Mouse (Mus musculus) stomach, embryonic 15.5 days (tissue): ENCODE measurements around the gene Lamc2. TPM values are rescaled to one million over a fixed set of nuclear protein-coding genes. Genes with fewer than 3 reads are reported as not detected.
A peak's percentile ranks its signal among the peaks of the same experiment; 100 is the strongest.

Source experiments
- ATAC-seq: fragments of 200-750 bp; cut with Nextera tagmentation; 2 replicates; pipeline ENCODE4 v1.8.0; 2017; ENCODE audit warnings: low read depth, moderate number of reproducible peaks, moderate TSS enrichment; ENCODE audit not compliant: insufficient read depth, low FRiP score
- H3K27ac ChIP-seq: fragments of 300-500 bp; sonication (generic); 2 replicates; pipeline ENCODE4 v1.5.1; 2015; ENCODE audit warnings: mild to moderate bottlenecking, inconsistent platforms
- H3K27me3 ChIP-seq: fragments of 300-500 bp; sonication (generic); replicated peaks from 2 replicates; pipeline ENCODE4 v1.6.1; 2015; ENCODE audit warnings: inconsistent platforms
- H3K36me3 ChIP-seq: fragments of 300-500 bp; sonication (generic); 2 replicates; pipeline ENCODE4 v1.6.1; 2015; ENCODE audit warnings: inconsistent platforms
- H3K4me1 ChIP-seq: fragments of 300-500 bp; sonication (generic); 2 replicates; pipeline ENCODE4 v1.6.1; 2015; ENCODE audit warnings: inconsistent platforms
- H3K4me2 ChIP-seq: fragments of 300-500 bp; sonication (generic); 2 replicates; pipeline ENCODE4 v1.6.1; 2015; ENCODE audit warnings: mild to moderate bottlenecking, inconsistent platforms
- H3K4me3 ChIP-seq: fragments of 300-500 bp; sonication (generic); replicated peaks from 2 replicates; pipeline ENCODE4 v1.5.1; 2015; ENCODE audit warnings: inconsistent platforms
- H3K9ac ChIP-seq: fragments of 300-500 bp; sonication (generic); 2 replicates; pipeline ENCODE4 v1.6.1; 2015; ENCODE audit warnings: inconsistent platforms
- H3K9me3 ChIP-seq: fragments of 300-500 bp; sonication (generic); 2 replicates; pipeline ENCODE4 v1.6.1; 2016; ENCODE audit warnings: inconsistent platforms
- WGBS: fragments of 180-500 bp; shearing (Covaris S2); methylation state at CpG from one replicate; pipeline ENCODE4 v1.1.7; 2015; 5-methylcytosine and 5-hydroxymethylcytosine counted together
- polyA plus RNA-seq: library from polyadenylated mRNA; unstranded; fragments of >200 nt; fragmentation: Nextera tagmentation; extraction: Ambion mirVana; gene quantifications from 2 replicates; pipeline ENCODE4 v1.2.1, GENCODE M21; 2015

The Lamc2 gene
- 12.9 and 13.4 TPM in 2 replicates for polyA plus RNA-seq

DNA sequence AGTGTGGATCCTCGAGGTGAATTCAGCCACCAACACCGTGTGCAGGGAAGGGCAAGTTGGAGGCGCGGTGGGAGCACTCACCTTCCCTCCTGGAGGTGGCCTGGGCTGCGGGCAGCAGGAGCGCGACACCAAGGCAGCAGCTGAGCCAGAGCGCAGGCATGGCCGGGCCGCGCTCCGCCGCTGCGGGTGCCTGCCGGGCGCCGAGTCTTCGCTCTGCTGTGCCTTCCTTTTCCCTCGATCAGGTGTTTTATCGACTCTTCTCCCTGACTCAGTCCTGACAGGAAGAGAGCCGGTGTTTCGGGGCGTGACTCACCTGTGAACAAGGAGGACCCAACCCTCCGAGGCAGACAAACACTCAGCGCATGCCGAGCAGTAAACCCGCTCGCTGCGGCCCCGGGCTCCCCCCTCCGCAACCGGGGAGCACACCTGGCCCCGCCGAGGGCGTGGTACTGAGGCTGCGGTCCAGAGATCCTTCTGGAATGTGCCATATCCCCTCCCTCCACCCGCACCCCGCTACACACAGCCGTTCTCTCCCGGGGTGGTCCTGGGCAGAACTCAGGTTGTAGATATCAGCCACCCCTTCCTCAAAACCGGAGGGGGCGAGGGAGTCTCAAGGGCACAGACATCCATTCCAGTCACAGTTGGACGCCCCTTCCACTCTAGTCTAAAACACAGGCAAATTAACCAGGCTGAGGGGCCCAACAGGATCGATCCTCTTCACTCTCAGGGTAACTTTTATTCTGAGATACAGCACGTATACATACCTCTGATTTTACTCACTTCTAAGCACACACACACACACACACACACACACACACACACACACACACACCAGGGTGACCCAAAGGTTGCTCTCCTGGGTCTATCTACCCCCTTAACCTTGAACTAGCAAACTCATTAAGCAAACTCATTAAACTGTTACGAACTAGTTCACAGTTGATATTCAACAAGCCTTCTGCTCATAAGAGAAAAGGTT lies at the start of gene Lamc2:
TSS of gene Lamc2 (minus strand) at position 620 of the 976 bp plus-strand sequence.
- H3K36me3 ChIP-seq: no peaks in the 10 kb centered on the region
- H3K27me3 ChIP-seq: no peaks in the 10 kb centered on the region
- H3K4me2 ChIP-seq: peak within 1 kb of the TSS; percentile 67
- peaks cover 5% of the 10 kb centered on the region for H3K4me1 ChIP-seq
- 5% methylated on average over 43 of the region's 46 CpGs for WGBS
- peak within 1 kb of the TSS; percentile 40 for H3K4me3 ChIP-seq
- H3K9ac ChIP-seq: 0 out of 2 replicates have a peak within 1 kb of the TSS, but pooled peaks have one; percentile 2
- peak; percentile 87 for ATAC-seq
- H3K9me3 ChIP-seq: no peaks in the 10 kb centered on the region
- H3K27ac ChIP-seq: 0 out of 2 replicates have a peak within 1 kb of the TSS, but pooled peaks have one; percentile 7

DNA sequence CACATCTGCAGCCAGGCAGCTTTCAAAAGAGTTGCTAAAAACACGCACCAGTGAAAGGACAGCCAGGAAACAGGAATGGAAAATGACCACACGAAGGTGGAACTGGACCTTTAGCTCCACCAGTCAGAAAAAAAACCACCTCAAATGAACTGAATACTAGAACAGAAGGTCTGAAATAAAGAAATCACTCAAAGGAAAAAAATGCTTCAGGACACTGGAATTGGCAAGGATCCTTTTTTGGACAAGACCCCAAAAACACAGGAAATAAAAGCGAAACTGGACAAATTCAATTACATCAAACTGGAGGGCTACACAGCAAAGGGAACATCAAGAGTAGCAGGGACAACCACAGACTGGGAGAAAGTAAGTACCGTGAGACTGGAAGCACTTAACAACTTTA lies 49.3 kb upstream of the Lamc2 start:
- Histone ChIP-seq H3K27ac (peak overlapping the region; percentile 31; the same call in 1 of the 2 replicates), H3K9me3 (no peaks in the 10 kb centered on the region), H3K4me1 (no peaks in the 10 kb centered on the region), H3K9ac (no peak overlapping the region), H3K36me3 (peaks cover 32% of the 10 kb centered on the region), H3K27me3 (no peaks in the 10 kb centered on the region), H3K4me3 (no peak overlapping the region), H3K4me2 (no peak overlapping the region)
- 60% methylated on average over 4 of the region's 4 CpGs for WGBS
- ATAC-seq: no peak

DNA sequence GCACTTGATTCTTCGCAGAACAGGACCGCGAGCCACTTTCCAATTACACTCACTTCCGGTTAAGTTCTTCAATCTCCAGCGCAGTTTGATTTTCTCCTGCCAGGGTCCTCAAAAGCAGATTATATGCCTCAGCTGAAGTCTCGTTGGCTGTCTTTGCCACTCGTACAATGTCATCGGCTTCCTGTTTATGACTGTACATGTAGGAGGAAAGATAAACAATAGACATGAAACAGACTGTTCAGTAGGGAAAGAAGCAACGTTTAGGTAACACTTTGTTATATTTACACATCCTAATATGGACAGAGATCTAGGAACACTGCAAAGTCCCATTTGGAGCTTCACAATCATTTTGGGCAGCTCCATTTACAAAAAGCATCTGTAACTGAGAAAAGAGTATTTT lies 45.4 kb upstream of the Lamc2 start:
- H3K27me3 ChIP-seq: no peaks in the 10 kb centered on the region
- peaks cover 38% of the 10 kb centered on the region for H3K36me3 ChIP-seq
- H3K4me3 ChIP-seq: no peak overlapping the region
- 80% methylated on average over 9 of the region's 9 CpGs for WGBS
- ATAC-seq: no peak
- H3K4me2 ChIP-seq: no peak overlapping the region
- H3K27ac ChIP-seq: no peak overlapping the region
- no peaks in the 10 kb centered on the region for H3K9me3 ChIP-seq
- H3K9ac ChIP-seq: no peak overlapping the region
- no peaks in the 10 kb centered on the region for H3K4me1 ChIP-seq

DNA sequence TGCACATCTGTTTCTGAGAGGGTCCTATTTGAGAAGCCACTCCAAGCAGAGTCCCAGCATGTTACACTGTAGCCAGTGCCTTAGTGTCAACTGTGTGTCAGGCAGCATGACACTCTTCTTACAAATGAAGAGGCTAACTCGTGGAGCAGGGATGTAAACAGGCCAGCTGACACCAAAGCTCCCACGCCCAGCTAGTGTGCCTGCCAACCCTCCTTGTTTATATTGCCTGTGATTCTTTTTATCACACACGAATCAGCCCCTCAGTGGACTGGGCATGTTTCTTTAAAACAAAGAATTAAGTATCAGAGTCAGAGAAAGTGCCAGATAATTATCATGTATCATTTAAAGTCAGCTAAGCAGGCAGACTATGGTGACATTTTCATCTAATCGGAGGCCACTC lies 41.7 kb upstream of the Lamc2 start:
- WGBS: 36% methylated on average over 4 of the region's 4 CpGs
- Histone ChIP-seq H3K9me3 (no peaks in the 10 kb centered on the region), H3K36me3 (peaks cover 39% of the 10 kb centered on the region), H3K9ac (no peak overlapping the region), H3K4me3 (no peak overlapping the region), H3K4me2 (no peak overlapping the region), H3K27me3 (no peaks in the 10 kb centered on the region), H3K27ac (no peak overlapping the region), H3K4me1 (no peaks in the 10 kb centered on the region)
- no peak for ATAC-seq

DNA sequence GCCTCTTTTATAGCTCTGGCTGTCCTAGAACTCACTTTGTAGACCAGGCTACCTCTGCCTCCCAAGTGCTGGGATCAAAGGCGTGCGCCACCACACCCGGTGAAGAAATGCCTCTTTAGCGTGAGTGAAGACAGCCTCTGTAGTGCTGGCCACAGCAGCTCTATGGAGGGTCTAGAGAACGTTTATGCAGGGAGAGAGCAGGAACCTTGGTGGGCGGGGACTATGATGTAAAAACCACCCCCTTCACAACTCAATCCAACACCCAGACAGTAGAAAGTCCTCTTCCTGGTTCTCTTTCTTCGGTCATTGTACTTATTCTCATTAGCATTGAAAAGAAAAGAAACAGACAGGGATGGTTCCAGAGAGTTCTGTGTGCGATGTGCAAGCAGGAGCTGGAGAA lies 40.8 kb upstream of the Lamc2 start:
- 84% methylated on average over 8 of the region's 8 CpGs for WGBS
- no peak overlapping the region for H3K4me2 ChIP-seq
- H3K4me1 ChIP-seq: no peaks in the 10 kb centered on the region
- H3K36me3 ChIP-seq: peaks cover 39% of the 10 kb centered on the region
- no peak overlapping the region for H3K27ac ChIP-seq
- ATAC-seq: no peak
- H3K9ac ChIP-seq: no peak overlapping the region
- H3K4me3 ChIP-seq: no peak overlapping the region
- H3K9me3 ChIP-seq: no peaks in the 10 kb centered on the region
- no peaks in the 10 kb centered on the region for H3K27me3 ChIP-seq

DNA sequence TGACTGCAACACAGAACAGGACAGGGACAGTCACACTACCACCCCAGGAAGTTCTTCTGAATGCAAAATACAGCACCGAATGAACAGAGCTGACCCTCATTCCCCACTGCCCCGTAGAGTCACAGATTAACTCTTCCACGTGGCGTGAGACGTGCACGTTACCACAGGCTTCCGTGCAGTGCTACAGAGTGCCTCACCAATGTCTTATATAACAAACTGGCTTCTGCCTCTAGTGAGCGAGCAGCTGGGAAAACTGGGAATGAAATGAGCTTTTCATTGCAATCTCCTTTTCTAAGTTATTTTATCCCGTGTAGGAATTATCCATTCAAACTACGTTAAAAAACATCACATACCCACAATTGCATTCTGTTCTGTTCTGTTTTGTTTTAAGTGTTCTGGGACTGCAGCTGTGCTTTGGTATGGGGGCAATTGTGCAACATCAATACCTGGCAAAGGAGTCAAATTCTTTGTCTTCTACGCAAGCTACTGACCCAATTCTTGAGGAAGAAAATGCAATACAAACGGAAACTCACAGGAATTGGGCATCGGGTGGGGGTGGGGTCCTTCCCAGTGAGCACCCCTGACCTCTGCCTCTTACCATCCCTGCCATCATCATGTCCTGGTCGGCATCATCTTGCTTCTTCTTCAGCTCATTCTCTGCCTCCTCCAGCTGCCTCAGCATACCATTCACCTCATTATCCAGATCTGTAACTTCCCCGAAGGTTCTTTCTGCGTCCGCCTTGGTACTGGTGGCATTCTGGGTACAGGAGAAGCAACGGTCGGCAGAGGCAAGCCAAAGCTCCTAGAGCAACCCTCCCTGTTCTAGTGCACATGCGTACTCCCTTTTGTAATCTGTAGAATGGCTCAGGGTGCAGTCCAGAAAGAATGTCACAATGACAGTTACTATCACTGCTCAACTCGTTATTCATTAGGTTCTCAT lies 39.8 kb upstream of the Lamc2 start:
- Histone ChIP-seq H3K36me3 (peaks cover 40% of the 10 kb centered on the region), H3K4me3 (no peak overlapping the region), H3K9me3 (no peaks in the 10 kb centered on the region), H3K4me1 (no peaks in the 10 kb centered on the region), H3K4me2 (no peak overlapping the region), H3K9ac (no peak overlapping the region), H3K27ac (no peak overlapping the region), H3K27me3 (no peaks in the 10 kb centered on the region)
- 90% methylated on average over 21 of the region's 21 CpGs for WGBS
- ATAC-seq: no peak

DNA sequence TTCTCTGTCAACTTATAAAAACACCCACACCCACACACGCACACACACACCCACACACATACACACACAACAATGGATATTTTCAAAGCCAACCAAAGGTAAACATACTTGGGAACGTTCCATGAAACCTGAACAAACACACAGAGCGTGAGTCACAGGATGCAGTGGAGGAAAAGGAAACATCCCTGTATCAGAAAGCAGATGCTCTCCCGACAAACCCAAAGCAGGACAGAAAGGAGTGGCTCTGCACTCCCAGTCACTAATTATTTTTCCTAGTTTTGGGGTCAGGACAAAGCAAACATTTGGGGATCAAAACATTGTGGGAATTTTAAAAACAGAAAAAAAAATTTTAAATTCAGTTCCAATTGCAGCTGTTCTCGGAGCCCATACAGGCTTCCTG lies 38.1 kb upstream of the Lamc2 start:
- Histone ChIP-seq H3K4me3 (no peak overlapping the region), H3K4me1 (no peaks in the 10 kb centered on the region), H3K4me2 (no peak overlapping the region), H3K36me3 (peaks cover 47% of the 10 kb centered on the region), H3K9ac (no peak overlapping the region), H3K9me3 (no peaks in the 10 kb centered on the region), H3K27me3 (no peaks in the 10 kb centered on the region), H3K27ac (0 out of 2 replicates have a peak overlapping the region, but pooled peaks have one; percentile 14)
- 60% methylated on average over 5 of the region's 5 CpGs for WGBS
- ATAC-seq: no peak

DNA sequence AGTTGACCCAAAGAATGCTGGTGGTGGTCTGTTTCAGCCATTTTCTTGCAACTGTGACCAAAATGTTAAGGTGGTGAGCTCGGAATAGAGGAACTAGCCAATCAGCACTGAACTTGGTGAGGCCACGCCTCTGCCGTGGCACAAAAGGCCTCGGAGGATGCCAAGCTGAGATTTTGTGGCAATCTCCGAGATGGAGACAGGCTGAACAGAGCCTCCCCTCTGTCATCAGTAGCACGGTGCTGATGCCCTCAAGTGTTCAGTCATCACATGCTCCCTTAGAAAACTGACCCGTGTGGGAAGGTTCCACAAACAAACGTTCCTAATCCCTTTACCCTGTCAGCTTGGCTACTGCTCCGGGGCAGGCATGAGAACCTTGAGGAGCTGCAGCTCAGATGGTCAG lies 33.1 kb upstream of the Lamc2 start:
- H3K4me1 ChIP-seq: no peaks in the 10 kb centered on the region
- H3K36me3 ChIP-seq: peaks cover 22% of the 10 kb centered on the region
- H3K9ac ChIP-seq: no peak overlapping the region
- WGBS: 71% methylated on average over 9 of the region's 9 CpGs
- H3K27ac ChIP-seq: no peak overlapping the region
- no peaks in the 10 kb centered on the region for H3K27me3 ChIP-seq
- no peak for ATAC-seq
- no peaks in the 10 kb centered on the region for H3K9me3 ChIP-seq
- no peak overlapping the region for H3K4me2 ChIP-seq
- no peak overlapping the region for H3K4me3 ChIP-seq

DNA sequence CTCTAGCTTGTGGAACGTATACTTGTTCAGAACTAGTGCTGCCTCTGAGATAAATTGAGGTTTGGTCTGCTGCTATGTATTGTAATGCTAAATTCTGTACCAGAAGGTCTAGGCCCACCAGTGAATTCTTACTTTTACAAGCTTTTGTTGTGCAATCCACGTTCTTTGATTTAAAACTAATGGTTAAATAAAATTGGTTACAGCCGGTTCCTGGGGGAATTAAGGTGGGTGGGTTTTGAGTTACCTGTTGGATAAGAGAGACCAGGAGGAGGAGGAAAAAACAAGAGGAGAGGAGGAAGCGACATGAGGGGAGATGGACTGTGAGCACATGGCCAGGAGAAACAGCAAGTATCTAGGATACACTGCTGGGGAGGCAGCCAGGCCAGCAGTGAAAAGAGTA lies 30.3 kb upstream of the Lamc2 start:
- Histone ChIP-seq H3K4me2 (no peak overlapping the region), H3K27ac (no peak overlapping the region), H3K27me3 (no peaks in the 10 kb centered on the region), H3K4me3 (no peak overlapping the region), H3K9me3 (no peaks in the 10 kb centered on the region), H3K36me3 (peaks cover 19% of the 10 kb centered on the region), H3K9ac (no peak overlapping the region), H3K4me1 (no peaks in the 10 kb centered on the region)
- no peak for ATAC-seq
- 84% methylated on average over 4 of the region's 4 CpGs for WGBS

DNA sequence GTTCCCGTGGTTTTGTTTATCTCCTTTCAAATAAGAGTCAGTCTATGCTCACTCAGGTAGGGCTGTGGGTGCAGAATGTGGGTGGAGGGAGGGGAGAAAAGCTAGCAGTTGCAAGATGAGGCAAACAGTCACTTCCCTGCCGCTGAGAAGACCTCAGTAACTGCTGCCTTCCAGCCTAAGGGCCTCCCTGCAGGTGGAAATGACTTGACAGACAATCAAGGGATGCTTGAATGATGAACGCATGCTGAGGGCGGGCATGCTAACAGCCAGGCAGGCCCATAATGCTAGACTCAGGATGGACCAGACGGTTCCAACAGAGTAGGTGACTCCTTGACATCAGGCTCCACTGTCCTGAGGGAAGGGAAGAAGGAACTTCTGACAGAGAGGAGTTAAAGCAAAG lies 29.4 kb upstream of the Lamc2 start:
- H3K9ac ChIP-seq: no peak overlapping the region
- H3K4me3 ChIP-seq: no peak overlapping the region
- no peaks in the 10 kb centered on the region for H3K4me1 ChIP-seq
- ATAC-seq: no peak
- no peaks in the 10 kb centered on the region for H3K27me3 ChIP-seq
- H3K36me3 ChIP-seq: peaks cover 10% of the 10 kb centered on the region
- no peaks in the 10 kb centered on the region for H3K9me3 ChIP-seq
- 66% methylated on average over 5 of the region's 5 CpGs for WGBS
- no peak overlapping the region for H3K27ac ChIP-seq
- H3K4me2 ChIP-seq: no peak overlapping the region

DNA sequence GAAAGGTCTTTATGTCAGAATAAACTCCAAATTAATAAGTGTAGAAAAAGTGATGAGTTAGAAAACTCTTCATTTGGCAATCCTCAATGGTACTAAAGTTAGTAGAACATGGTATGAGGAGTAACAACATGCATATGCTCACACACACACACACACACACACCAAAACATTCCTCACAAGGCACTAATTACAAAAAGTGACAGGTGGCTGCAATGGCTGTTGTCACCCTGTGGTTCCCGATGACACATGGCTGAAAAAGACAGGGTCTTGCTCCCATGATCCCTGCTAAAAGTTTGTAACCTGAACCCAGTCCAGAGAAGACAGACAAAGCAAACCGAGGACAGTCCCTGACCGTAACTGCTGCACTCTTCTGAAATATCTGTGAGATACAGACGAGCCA lies 24.7 kb upstream of the Lamc2 start:
- WGBS: 39% methylated on average over 4 of the region's 4 CpGs
- Histone ChIP-seq H3K9me3 (no peaks in the 10 kb centered on the region), H3K27me3 (no peaks in the 10 kb centered on the region), H3K27ac (no peak overlapping the region), H3K4me3 (no peak overlapping the region), H3K4me2 (no peak overlapping the region), H3K4me1 (no peaks in the 10 kb centered on the region), H3K9ac (no peak overlapping the region), H3K36me3 (no peaks in the 10 kb centered on the region)
- no peak for ATAC-seq

DNA sequence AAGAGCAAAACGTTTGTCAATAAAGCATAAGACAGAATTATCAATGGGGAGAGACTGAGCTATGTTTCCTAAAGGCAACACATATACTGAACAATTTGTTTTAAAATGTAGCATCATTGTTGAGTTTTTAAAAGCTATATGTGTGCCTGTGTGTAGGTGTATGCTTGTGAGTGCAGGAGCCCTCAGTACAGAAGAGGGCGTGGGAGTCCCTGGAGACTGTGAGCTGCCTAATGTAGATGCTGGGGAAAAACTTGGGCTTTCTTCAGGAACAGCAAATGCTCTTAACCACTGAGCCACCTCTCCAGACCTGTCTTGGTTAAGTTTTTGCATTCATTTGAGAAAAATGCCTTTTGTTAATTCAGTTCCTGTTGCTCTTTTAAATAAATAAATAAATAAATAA lies 24.0 kb upstream of the Lamc2 start:
- no peak overlapping the region for H3K4me2 ChIP-seq
- H3K27ac ChIP-seq: no peak overlapping the region
- H3K9me3 ChIP-seq: no peaks in the 10 kb centered on the region
- WGBS: 80% methylated on average over 2 of the region's 2 CpGs
- H3K4me1 ChIP-seq: no peaks in the 10 kb centered on the region
- H3K36me3 ChIP-seq: no peaks in the 10 kb centered on the region
- no peaks in the 10 kb centered on the region for H3K27me3 ChIP-seq
- H3K4me3 ChIP-seq: no peak overlapping the region
- H3K9ac ChIP-seq: no peak overlapping the region
- no peak for ATAC-seq
